Mouse (Mus musculus) CD4-positive, CD25-positive, alpha-beta regulatory T cell, adult 4 months (primary cell): Measurements from ENCODE around the gene Dhcr7. TPM values are rescaled to one million over a fixed set of nuclear protein-coding genes. Genes with fewer than 3 reads are reported as not detected.

Experiments
- ATAC-seq: one replicate; pipeline ENCODE4 v1.8.0; 2017
- polyA plus RNA-seq, 2 experiments: library from polyadenylated mRNA; unstranded; fragments of 100-300 nt; shearing (Covaris generic); gene quantifications; one replicate each; pipeline ENCODE4 v1.2.1; 2017

The Dhcr7 gene
- polyA plus RNA-seq, 2 experiments from 2014 or later: 47.4 to 52.1 TPM

- ATAC-seq: no peak
Measured at GRCm38 (mm10) chr7:143833581-143834190, 10.7 kb downstream of the Dhcr7 start.

GRCm38 (mm10) chr7:143834316-143834715 lies 11.4 kb downstream of the Dhcr7 start:
- ATAC-seq: no peak

- no peak for ATAC-seq
Measured at GRCm38 (mm10) chr7:143834972-143835371, 12.0 kb downstream of the Dhcr7 start.

GRCm38 (mm10) chr7:143837705-143838358 lies 14.9 kb downstream of the Dhcr7 start:
- ATAC-seq: no peak

GRCm38 (mm10) chr7:143840121-143840520 lies 17.2 kb downstream of the Dhcr7 start:
- no peak for ATAC-seq

- no peak for ATAC-seq
Measured at GRCm38 (mm10) chr7:143841301-143841700, 18.4 kb downstream of the Dhcr7 start.

- ATAC-seq: no peak
Measured at GRCm38 (mm10) chr7:143848127-143848767, 25.3 kb downstream of the Dhcr7 start.

GRCm38 (mm10) chr7:143848768-143849482 lies 26.0 kb downstream of the Dhcr7 start:
- ATAC-seq: no peak

- no peak for ATAC-seq
Measured at GRCm38 (mm10) chr7:143866538-143866937, 43.6 kb downstream of the Dhcr7 start, which contains the start of gene Gm498. Gm498 (plus strand) TSS chr7:143866838.

GRCm38 (mm10) chr7:143868874-143869273 lies 45.9 kb downstream of the Dhcr7 start:
- ATAC-seq: no peak

GRCm38 (mm10) chr7:143883717-143884116 lies 60.8 kb downstream of the Dhcr7 start:
- no peak for ATAC-seq

- ATAC-seq: no peak
Measured at GRCm38 (mm10) chr7:143891146-143891545, 68.2 kb downstream of the Dhcr7 start.

GRCm38 (mm10) chr7:143892361-143892760 lies 69.4 kb downstream of the Dhcr7 start:
- ATAC-seq: no peak

Other genes with a start within 250 kb of the Dhcr7 start
- gene Cars, start 223.1 kb upstream of the Dhcr7 start, polyA plus RNA-seq: 10 to 100 TPM; 29.5 to 51.5 TPM
- gene Tnfrsf26, start 194.4 kb upstream of the Dhcr7 start, polyA plus RNA-seq: 100 to 1,000 TPM; 111 to 143 TPM
- gene Tnfrsf22, start 173.5 kb upstream of the Dhcr7 start, polyA plus RNA-seq: 10 to 100 TPM; 17.4 to 22.8 TPM
- 1 to 10 TPM; 2.6 to 4.3 TPM for gene Tnfrsf23, start 137.3 kb upstream of the Dhcr7 start, polyA plus RNA-seq
- 10 to 100 TPM; 17.2 to 31.0 TPM for gene Osbpl5, start 66.2 kb upstream of the Dhcr7 start, polyA plus RNA-seq
- gene Mrgprg, start 56.2 kb upstream of the Dhcr7 start, polyA plus RNA-seq: not detected
- gene Mrgpre, start 38.6 kb upstream of the Dhcr7 start, polyA plus RNA-seq: 10 to 100 TPM in 1 of 2 experiments, 1 to 10 TPM in 1; 5.7 to 11.7 TPM
- gene Nadsyn1, start 296 bp upstream of the Dhcr7 start, polyA plus RNA-seq: 10 to 100 TPM; 20.7 to 28.5 TPM
- gene Gm498, start 43.7 kb downstream of the Dhcr7 start, polyA plus RNA-seq: not detected
- under 1 TPM in 1 of 2 experiments, not detected in 1; 0.05 TPM for gene Shank2, start 178.8 kb downstream of the Dhcr7 start, polyA plus RNA-seq